Mouse (Mus musculus) forebrain, embryonic 14.5 days (tissue): Measurements from ENCODE around the gene Hist1h2an. TPM values are rescaled to one million over a fixed set of nuclear protein-coding genes. Genes with fewer than 3 reads are reported as not detected.
"Not testable (repeated sequence)": the region's sequence is repeated elsewhere in the genome, so short reads cannot be mapped to it uniquely, and the experiment has no call there.

ENCODE experiments used
- ATAC-seq: fragments of 200-750 bp; cut with Nextera tagmentation; 2 replicates; pipeline ENCODE4 v1.8.0; 2017; ENCODE audit warnings: mild to moderate bottlenecking, moderate library complexity
- DNase-seq: peaks from one replicate; pipeline ENCODE4 v3.0.0-alpha.2; 2015; ENCODE audit warnings: low spot score
- H3K27ac ChIP-seq: fragments of 300-500 bp; sonication (generic); 2 replicates; pipeline ENCODE4 v1.5.1; 2014; ENCODE audit warnings: low read depth, mild to moderate bottlenecking, control low read depth, low read length, moderate library complexity
- H3K27me3 ChIP-seq: fragments of 300-500 bp; sonication (generic); replicated peaks from 2 replicates; pipeline ENCODE4 v1.6.1; 2014; ENCODE audit warnings: low read length, control low read depth, mixed read lengths; ENCODE audit not compliant: control insufficient read depth, insufficient read depth
- H3K36me3 ChIP-seq: fragments of 300-500 bp; sonication (generic); 2 replicates; pipeline ENCODE4 v1.6.1; 2014; ENCODE audit warnings: low read length, control low read depth; ENCODE audit not compliant: control insufficient read depth, insufficient read depth
- H3K4me1 ChIP-seq: fragments of 300-500 bp; sonication (generic); 2 replicates; pipeline ENCODE4 v1.6.1; 2014; ENCODE audit warnings: antibody characterized with exemption, low read length, control low read depth; ENCODE audit not compliant: control insufficient read depth, insufficient read depth
- H3K4me2 ChIP-seq: fragments of 300-500 bp; sonication (generic); 2 replicates; pipeline ENCODE4 v1.6.1; 2014; ENCODE audit warnings: mild to moderate bottlenecking, control low read depth, low read length
- H3K4me3 ChIP-seq: fragments of 300-500 bp; sonication (generic); 2 replicates; pipeline ENCODE4 v1.5.1; 2014; ENCODE audit warnings: low read depth, low read length, control low read depth
- H3K9ac ChIP-seq: fragments of 300-500 bp; sonication (generic); 2 replicates; pipeline ENCODE4 v1.6.1; 2014; ENCODE audit warnings: mild to moderate bottlenecking, low read length, control low read depth, moderate library complexity
- H3K9me3 ChIP-seq: fragments of 300-500 bp; sonication (generic); replicated peaks from 2 replicates; pipeline ENCODE4 v1.6.1; 2016; ENCODE audit warnings: low read length, control low read depth, mixed read lengths; ENCODE audit not compliant: control insufficient read depth
- WGBS: fragments of 180-500 bp; shearing (Covaris S2); extraction: QIAGEN DNeasy Blood & Tissue Kit; methylation state at CpG from one replicate; pipeline ENCODE4 v1.1.7; 2014; 5-methylcytosine and 5-hydroxymethylcytosine counted together
- polyA plus RNA-seq: library from polyadenylated mRNA; unstranded; fragments of >200 nt; fragmentation: Nextera tagmentation; extraction: Ambion mirVana; gene quantifications from 2 replicates; pipeline ENCODE4 v1.2.1, GENCODE M21; 2014

Gene Hist1h2an
- polyA plus RNA-seq, 1 experiment from 2014 or later, result 6.6 TPM

GRCm38 (mm10) chr13:21778814-21779766, 7.9 kb downstream of the Hist1h2an start:
- H3K9me3 ChIP-seq, result no peaks in the 10 kb centered on the region
- H3K27me3 ChIP-seq, result no peaks in the 10 kb centered on the region
- H3K4me3 ChIP-seq, result peak overlapping the region; percentile 48
- peaks cover 22% of the 10 kb centered on the region for H3K4me1 ChIP-seq
- peak overlapping the region; percentile 76 for H3K4me2 ChIP-seq
- ATAC-seq, result peak; percentile 89
- peak overlapping the region; percentile 92 for H3K27ac ChIP-seq
- DNase-seq, result peak; percentile 98
- H3K36me3 ChIP-seq, result no peaks in the 10 kb centered on the region
- 3% methylated on average over 33 of the region's 33 CpGs for WGBS
- H3K9ac ChIP-seq, result peak overlapping the region; percentile 83

GRCm38 (mm10) chr13:21755707-21756106, 31.3 kb downstream of the Hist1h2an start:
- 40% methylated on average over 1 of the region's 1 CpGs for WGBS
- no peaks in the 10 kb centered on the region for H3K27me3 ChIP-seq

GRCm38 (mm10) chr13:21754294-21755001, 32.6 kb downstream of the Hist1h2an start:
- Histone ChIP-seq H3K9ac (peak overlapping the region; percentile 64), H3K27ac (peak overlapping the region; percentile 86), H3K4me2 (peak overlapping the region; percentile 77), H3K4me3 (peak overlapping the region; percentile 39)
- not testable (repeated sequence) for H3K36me3 ChIP-seq, H3K4me1 ChIP-seq, H3K9me3 ChIP-seq, ATAC-seq, H3K27me3 ChIP-seq
- DNase-seq, result peak; percentile 78
- 0% methylated on average over 21 of the region's 26 CpGs for WGBS

More at GRCm38 (mm10) chr13:21755707-21756106, 31.3 kb downstream of the Hist1h2an start:
- no peaks in the 10 kb centered on the region for H3K36me3 ChIP-seq
- ATAC-seq, result no peak
- DNase-seq, result no peak
- H3K9me3 ChIP-seq, result no peaks in the 10 kb centered on the region
- no peak overlapping the region for H3K27ac ChIP-seq
- H3K4me2 ChIP-seq, result peak overlapping the region; percentile 57
- H3K9ac ChIP-seq, result no peak overlapping the region
- peaks cover 9% of the 10 kb centered on the region for H3K4me1 ChIP-seq
- H3K4me3 ChIP-seq, result no peak overlapping the region

GRCm38 (mm10) chr13:21753524-21754285, 33.3 kb downstream of the Hist1h2an start, which contains the start of the genes Hist1h2ak and Hist1h2bn:
Gene Hist1h2ak (minus strand): TSS chr13:21753827.
Gene Hist1h2bn (plus strand): TSS chr13:21754123.
- WGBS, result 0% methylated on average over 38 of the region's 50 CpGs
- peak within 1 kb of the TSS; percentile 39 for H3K4me3 ChIP-seq
- ATAC-seq, result peak; percentile 94

GRCm38 (mm10) chr13:21753051-21753523, 33.9 kb downstream of the Hist1h2an start:
- peak; percentile 24 for DNase-seq
- WGBS, result under 1% methylated on average over 10 of the region's 10 CpGs

More at GRCm38 (mm10) chr13:21753524-21754285, 33.3 kb downstream of the Hist1h2an start, which contains the start of the genes Hist1h2ak and Hist1h2bn:
- Histone ChIP-seq H3K27ac (peak within 1 kb of the TSS; percentile 91), H3K4me1 (peaks cover 17% of the 10 kb centered on the region), H3K9ac (peak within 1 kb of the TSS; percentile 68), H3K4me2 (peak within 1 kb of the TSS; percentile 77)
- DNase-seq, result peak; percentile 99
- H3K27me3 ChIP-seq, H3K9me3 ChIP-seq, H3K36me3 ChIP-seq: not testable (repeated sequence)

GRCm38 (mm10) chr13:21752356-21752755, 34.7 kb downstream of the Hist1h2an start:
- H3K27ac ChIP-seq, result peak overlapping the region; percentile 91
- no peaks in the 10 kb centered on the region for H3K9me3 ChIP-seq
- H3K9ac ChIP-seq, result peak overlapping the region; percentile 18; the same call in 1 of the 2 replicates
- peak overlapping the region; percentile 77 for H3K4me2 ChIP-seq
- WGBS, result 42% methylated on average over 3 of the region's 3 CpGs
- ATAC-seq (no peak), DNase-seq (no peak)
- H3K4me3 ChIP-seq, result no peak overlapping the region
- no peaks in the 10 kb centered on the region for H3K27me3 ChIP-seq
- peaks cover 24% of the 10 kb centered on the region for H3K4me1 ChIP-seq
- no peaks in the 10 kb centered on the region for H3K36me3 ChIP-seq

More at GRCm38 (mm10) chr13:21753051-21753523, 33.9 kb downstream of the Hist1h2an start:
- Histone ChIP-seq H3K4me3 (peak overlapping the region; percentile 39), H3K9me3 (no peaks in the 10 kb centered on the region), H3K4me1 (peaks cover 21% of the 10 kb centered on the region), H3K9ac (peak overlapping the region; percentile 68), H3K36me3 (no peaks in the 10 kb centered on the region), H3K27me3 (no peaks in the 10 kb centered on the region), H3K4me2 (peak overlapping the region; percentile 77), H3K27ac (peak overlapping the region; percentile 91)
- no peak for ATAC-seq

- Histone ChIP-seq H3K4me3 (no peak overlapping the region), H3K9ac (no peak overlapping the region), H3K27me3 (no peaks in the 10 kb centered on the region), H3K4me2 (peak overlapping the region; percentile 77; the same call in 1 of the 2 replicates), H3K27ac (peak overlapping the region; percentile 91), H3K36me3 (no peaks in the 10 kb centered on the region), H3K4me1 (peaks cover 26% of the 10 kb centered on the region), H3K9me3 (no peaks in the 10 kb centered on the region)
- 76% methylated on average over 3 of the region's 3 CpGs for WGBS
- no peak for ATAC-seq
- no peak for DNase-seq
Observed at GRCm38 (mm10) chr13:21751827-21752226, 35.2 kb downstream of the Hist1h2an start.

- H3K27me3 ChIP-seq, result no peaks in the 10 kb centered on the region
- no peaks in the 10 kb centered on the region for H3K36me3 ChIP-seq
- peaks cover 26% of the 10 kb centered on the region for H3K4me1 ChIP-seq
- no peaks in the 10 kb centered on the region for H3K9me3 ChIP-seq
- H3K4me2 ChIP-seq, result no peak overlapping the region
- no peak overlapping the region for H3K9ac ChIP-seq
- DNase-seq (no peak), ATAC-seq (no peak)
- peak overlapping the region; percentile 91; the same call in 1 of the 2 replicates for H3K27ac ChIP-seq
- no peak overlapping the region for H3K4me3 ChIP-seq
Observed at GRCm38 (mm10) chr13:21751417-21751816, 35.6 kb downstream of the Hist1h2an start.
